Mouse (Mus musculus) embryonic fibroblast, embryonic 13.5 days (primary cell): ENCODE measurements around the gene Rfpl4.

Experiments used
- CTCF ChIP-seq: IDR thresholded peaks from 2 replicates; pipeline ENCODE4 v1.5.1; 2011; ENCODE audit warnings: mild to moderate bottlenecking, control low read depth, low read length, moderate library complexity, borderline replicate concordance; ENCODE audit not compliant: insufficient read depth
- POLR2A ChIP-seq: IDR thresholded peaks from 2 replicates; pipeline ENCODE4 v1.6.1; 2011; ENCODE audit warnings: low read depth, mild to moderate bottlenecking, control low read depth, low read length, moderate library complexity

DNA sequence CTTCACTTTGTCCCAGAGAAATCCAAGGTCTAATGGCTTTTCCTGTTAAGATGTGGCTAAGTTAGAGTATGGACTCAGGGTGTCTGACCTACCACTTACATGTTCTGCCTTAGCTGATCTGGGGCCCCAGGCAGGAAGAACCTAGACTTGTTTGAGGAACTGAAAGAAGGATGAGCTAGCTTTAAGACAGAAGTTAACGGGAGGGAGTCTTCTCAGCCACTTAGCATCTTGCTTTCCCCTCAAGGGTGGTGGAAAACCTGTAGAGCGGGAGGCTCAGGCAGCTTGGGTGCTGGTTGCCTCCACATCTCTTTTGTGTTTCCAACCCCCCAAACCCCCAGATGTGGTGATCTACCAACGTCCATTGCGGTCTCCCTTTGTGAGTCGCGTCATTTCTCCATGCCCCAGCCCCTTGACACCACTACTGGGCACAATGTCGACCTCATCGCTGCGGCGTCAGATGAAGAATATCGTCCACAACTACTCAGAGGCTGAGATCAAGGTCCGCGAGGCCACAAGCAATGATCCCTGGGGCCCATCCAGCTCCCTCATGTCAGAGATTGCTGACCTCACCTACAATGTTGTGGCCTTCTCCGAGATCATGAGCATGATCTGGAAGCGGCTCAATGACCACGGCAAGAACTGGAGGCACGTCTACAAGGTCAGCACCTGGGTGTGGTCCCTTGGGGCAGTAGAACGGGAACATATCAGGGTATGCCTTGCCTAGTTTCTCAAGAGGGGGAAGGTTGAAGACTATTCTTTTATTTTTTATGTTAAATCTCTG, 33.2 kb downstream of the Rfpl4 start:
- TF ChIP-seq CTCF (no peak), POLR2A (no peak)
